Mouse (Mus musculus): Measurements from ENCODE around the gene Fcor. TPM values are rescaled to one million over a fixed set of nuclear protein-coding genes. Genes with fewer than 3 reads are reported as not detected.

Fcor gene
- 4.2 TPM for polyA plus RNA-seq (2015; fragmentation: Illumina TruSeq; extraction: RNeasy Lipid Tissue Mini Kit (QIAGEN cat#74804); ENCODE audit: insufficient read depth, low read depth, low replicate concordance)

GRCm38 (mm10) chr8:3671980-3672491 is at the start of gene Fcor:
TSS of gene Fcor (minus strand) at chr8:3672362.

GRCm38 (mm10) chr8:3720551-3720950 is 48.4 kb upstream of the Fcor start, which contains the start of gene Clec4g:
TSS of gene Clec4g (minus strand) at chr8:3720651.

GRCm38 (mm10) chr8:3694121-3694520 is 22.0 kb upstream of the Fcor start, which contains the start of gene Fcer2a:
TSS of gene Fcer2a (minus strand) at chr8:3694175.

DNA sequence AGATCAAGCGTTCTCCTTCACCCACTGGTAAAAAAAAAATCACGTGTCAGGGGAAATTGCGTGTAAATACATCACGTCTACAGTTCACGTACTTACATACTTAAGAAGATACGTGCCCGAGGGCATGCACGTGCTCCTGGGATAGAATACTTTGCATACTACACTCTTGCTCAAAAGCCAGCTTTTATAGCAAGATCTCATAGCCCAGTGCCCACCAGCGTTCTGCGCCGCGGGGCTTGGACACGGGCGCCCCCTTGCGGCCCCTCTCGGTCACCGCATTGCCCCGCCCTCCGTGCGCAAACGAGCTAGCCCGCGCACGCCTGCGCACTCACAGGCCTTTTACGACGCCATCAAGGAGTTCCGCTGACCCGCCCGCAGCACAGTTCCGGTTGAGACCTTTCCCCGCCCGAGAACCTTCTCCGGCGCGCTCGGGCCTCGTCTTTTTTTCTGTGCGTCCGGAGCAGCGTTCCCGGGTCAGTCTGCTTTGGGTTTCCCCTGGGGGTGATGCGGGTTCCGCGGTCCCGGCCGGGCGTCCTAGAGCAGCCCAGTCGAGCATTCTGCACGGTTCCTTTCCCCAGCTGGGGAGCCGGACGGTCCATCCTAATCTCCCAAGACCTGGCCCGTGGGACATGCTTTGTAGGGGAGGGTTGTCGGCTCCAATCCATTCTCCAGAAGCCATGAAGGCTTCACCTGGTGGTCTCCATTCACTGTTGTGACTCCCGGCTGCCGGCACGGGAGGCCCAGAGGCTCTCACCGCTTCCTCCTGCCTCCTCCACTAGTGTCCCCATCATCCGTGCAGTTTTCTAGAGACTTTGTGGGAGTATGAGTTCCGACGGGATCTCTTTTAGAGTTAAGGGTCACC is 4.2 kb upstream of the Fcor start, which contains the start of gene Trappc5:
TSS of gene Trappc5 (plus strand) at position 169 of the 862 bp plus-strand sequence.

DNA sequence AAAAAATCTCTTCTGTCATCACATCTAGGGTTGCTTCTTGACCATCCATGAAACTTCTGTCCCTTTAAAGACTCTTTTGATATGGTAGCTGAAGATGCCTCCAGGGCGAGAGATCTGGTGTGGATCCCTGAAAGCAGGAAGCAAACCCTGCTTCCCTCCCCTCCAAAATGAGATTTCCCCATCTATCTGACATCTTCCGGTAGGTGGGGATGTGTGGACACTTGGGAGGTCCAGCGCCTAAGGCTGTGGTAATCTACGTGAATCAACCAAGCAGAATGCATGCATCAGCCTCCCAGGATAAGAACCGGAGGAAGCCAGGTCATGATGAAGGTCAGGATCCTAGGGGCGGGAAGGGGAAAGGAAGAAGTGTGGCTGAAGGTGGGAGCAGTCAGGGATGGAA is 6.7 kb downstream of the Fcor start, which contains the start of gene Mcemp1:
TSS of gene Mcemp1 (plus strand) at position 248 of the 400 bp plus-strand sequence.

GRCm38 (mm10) chr8:3655526-3655925 is 16.6 kb downstream of the Fcor start, which contains the start of gene Retn:
TSS of gene Retn (plus strand) at chr8:3655770.

GRCm38 (mm10) chr8:3630647-3631477 is 41.3 kb downstream of the Fcor start, which contains the start of gene Stxbp2:
TSS of gene Stxbp2 (plus strand) at chr8:3630955.

GRCm38 (mm10) chr8:3625445-3625844 is 46.7 kb downstream of the Fcor start, which contains the start of gene Pcp2:
TSS of gene Pcp2 (minus strand) at chr8:3625545.

DNA sequence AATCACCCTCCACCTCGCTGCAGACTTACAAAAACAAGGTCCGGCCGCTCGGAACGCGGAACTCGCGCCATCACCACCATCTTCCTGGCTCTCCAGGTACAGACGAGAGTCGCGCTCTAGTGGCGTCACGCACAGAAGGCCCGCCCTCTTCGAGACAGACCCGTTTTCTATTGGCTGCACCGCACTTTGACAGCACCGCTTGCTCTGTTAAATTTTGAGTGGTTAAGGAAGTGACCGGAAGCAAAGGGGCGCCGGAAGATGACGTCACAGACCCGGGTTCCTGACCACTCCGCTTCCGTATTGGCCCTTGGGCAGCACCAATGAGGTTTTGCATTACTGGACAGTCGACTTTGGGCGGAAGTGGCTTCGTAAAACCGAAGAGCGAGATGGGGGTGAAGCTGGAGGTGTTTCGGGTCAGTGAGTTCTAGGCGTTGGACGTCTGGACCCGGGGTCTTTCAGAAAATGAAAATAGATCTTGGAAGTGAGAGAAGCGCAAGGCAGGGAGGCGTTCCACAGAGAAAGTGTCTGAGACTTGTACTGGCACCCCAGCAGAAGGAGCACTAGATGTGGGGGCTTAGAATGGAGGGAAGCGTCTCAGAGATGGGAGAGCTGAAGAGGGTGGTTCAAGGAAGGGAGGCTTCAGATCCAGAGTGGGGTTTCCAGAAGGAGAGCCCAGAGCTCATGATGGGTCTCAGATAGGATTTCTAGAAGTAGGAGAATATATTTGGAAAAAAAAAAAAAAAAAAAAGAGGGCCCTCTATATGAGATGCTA is 50.8 kb downstream of the Fcor start, which contains the start of the genes Xab2 and Pet100:
TSS of gene Xab2 (minus strand) at position 118 of the 772 bp plus-strand sequence.
TSS of gene Pet100 (plus strand) at position 350 of the 772 bp plus-strand sequence.

Other genes starting within 250 kb of the Fcor start
- 7.6 TPM for gene Pex11g, start 204.7 kb downstream of the Fcor start, polyA plus RNA-seq (2015; fragmentation: Illumina TruSeq; extraction: RNeasy Lipid Tissue Mini Kit (QIAGEN cat#74804); ENCODE audit: insufficient read depth, low read depth, low replicate concordance)
- gene Tex45, start 201.5 kb downstream of the Fcor start, polyA plus RNA-seq (2015; fragmentation: Illumina TruSeq; extraction: RNeasy Lipid Tissue Mini Kit (QIAGEN cat#74804); ENCODE audit: insufficient read depth, low read depth, low replicate concordance), result not detected
- gene Zfp358, start 179.2 kb downstream of the Fcor start, polyA plus RNA-seq (2015; fragmentation: Illumina TruSeq; extraction: RNeasy Lipid Tissue Mini Kit (QIAGEN cat#74804); ENCODE audit: insufficient read depth, low read depth, low replicate concordance), result 4.5 TPM
- 19.2 TPM for gene Mcoln1, start 171.9 kb downstream of the Fcor start, polyA plus RNA-seq (2015; fragmentation: Illumina TruSeq; extraction: RNeasy Lipid Tissue Mini Kit (QIAGEN cat#74804); ENCODE audit: insufficient read depth, low read depth, low replicate concordance)
- gene Pnpla6, start 157.0 kb downstream of the Fcor start, polyA plus RNA-seq (2015; fragmentation: Illumina TruSeq; extraction: RNeasy Lipid Tissue Mini Kit (QIAGEN cat#74804); ENCODE audit: insufficient read depth, low read depth, low replicate concordance), result 17.7 TPM
- not detected for gene C330021F23Rik, start 104.4 kb downstream of the Fcor start, polyA plus RNA-seq (2015; fragmentation: Illumina TruSeq; extraction: RNeasy Lipid Tissue Mini Kit (QIAGEN cat#74804); ENCODE audit: insufficient read depth, low read depth, low replicate concordance)
- 25.9 TPM for gene Camsap3, start 85.1 kb downstream of the Fcor start, polyA plus RNA-seq (2015; fragmentation: Illumina TruSeq; extraction: RNeasy Lipid Tissue Mini Kit (QIAGEN cat#74804); ENCODE audit: insufficient read depth, low read depth, low replicate concordance)
- gene Xab2, start 51.0 kb downstream of the Fcor start, polyA plus RNA-seq (2015; fragmentation: Illumina TruSeq; extraction: RNeasy Lipid Tissue Mini Kit (QIAGEN cat#74804); ENCODE audit: insufficient read depth, low read depth, low replicate concordance), result 8.2 TPM
- 18.4 TPM for gene Pet100, start 50.8 kb downstream of the Fcor start, polyA plus RNA-seq (2015; fragmentation: Illumina TruSeq; extraction: RNeasy Lipid Tissue Mini Kit (QIAGEN cat#74804); ENCODE audit: insufficient read depth, low read depth, low replicate concordance)
- gene Pcp2, start 46.8 kb downstream of the Fcor start, polyA plus RNA-seq (2015; fragmentation: Illumina TruSeq; extraction: RNeasy Lipid Tissue Mini Kit (QIAGEN cat#74804); ENCODE audit: insufficient read depth, low read depth, low replicate concordance), result not detected
- 86.7 TPM for gene Stxbp2, start 41.4 kb downstream of the Fcor start, polyA plus RNA-seq (2015; fragmentation: Illumina TruSeq; extraction: RNeasy Lipid Tissue Mini Kit (QIAGEN cat#74804); ENCODE audit: insufficient read depth, low read depth, low replicate concordance)
- 15.3 TPM for gene Retn, start 16.6 kb downstream of the Fcor start, polyA plus RNA-seq (2015; fragmentation: Illumina TruSeq; extraction: RNeasy Lipid Tissue Mini Kit (QIAGEN cat#74804); ENCODE audit: insufficient read depth, low read depth, low replicate concordance)
- not detected for gene Mcemp1, start 6.6 kb downstream of the Fcor start, polyA plus RNA-seq (2015; fragmentation: Illumina TruSeq; extraction: RNeasy Lipid Tissue Mini Kit (QIAGEN cat#74804); ENCODE audit: insufficient read depth, low read depth, low replicate concordance)
- 4.5 TPM for gene Trappc5, start 3.9 kb upstream of the Fcor start, polyA plus RNA-seq (2015; fragmentation: Illumina TruSeq; extraction: RNeasy Lipid Tissue Mini Kit (QIAGEN cat#74804); ENCODE audit: insufficient read depth, low read depth, low replicate concordance)
- not detected for gene Fcer2a, start 21.8 kb upstream of the Fcor start, polyA plus RNA-seq (2015; fragmentation: Illumina TruSeq; extraction: RNeasy Lipid Tissue Mini Kit (QIAGEN cat#74804); ENCODE audit: insufficient read depth, low read depth, low replicate concordance)
- not detected for gene Clec4g, start 48.3 kb upstream of the Fcor start, polyA plus RNA-seq (2015; fragmentation: Illumina TruSeq; extraction: RNeasy Lipid Tissue Mini Kit (QIAGEN cat#74804); ENCODE audit: insufficient read depth, low read depth, low replicate concordance)
- gene Cd209a, start 76.6 kb upstream of the Fcor start, polyA plus RNA-seq (2015; fragmentation: Illumina TruSeq; extraction: RNeasy Lipid Tissue Mini Kit (QIAGEN cat#74804); ENCODE audit: insufficient read depth, low read depth, low replicate concordance), result 1.0 TPM
- not detected for gene Cd209e, start 181.9 kb upstream of the Fcor start, polyA plus RNA-seq (2015; fragmentation: Illumina TruSeq; extraction: RNeasy Lipid Tissue Mini Kit (QIAGEN cat#74804); ENCODE audit: insufficient read depth, low read depth, low replicate concordance)
- gene Cd209d, start 206.2 kb upstream of the Fcor start, polyA plus RNA-seq (2015; fragmentation: Illumina TruSeq; extraction: RNeasy Lipid Tissue Mini Kit (QIAGEN cat#74804); ENCODE audit: insufficient read depth, low read depth, low replicate concordance), result not detected

All from pancreas, adult 10 weeks (tissue).